Mouse (Mus musculus) ES-E14 (cell line): ENCODE data around the gene Yipf2.

ENCODE experiments used
- CHD2 ChIP-seq: IDR thresholded peaks from 2 replicates; pipeline ENCODE4 v1.6.1; 2014; ENCODE audit warnings: mild to moderate bottlenecking, low read depth, low read length, inconsistent platforms
- ZC3H11A ChIP-seq: IDR thresholded peaks from 2 replicates; pipeline ENCODE4 v1.6.1; 2012; ENCODE audit warnings: low read depth, mild to moderate bottlenecking, inconsistent platforms, low read length, borderline replicate concordance

- no peak for TF ChIP-seq CHD2
- no peak for TF ChIP-seq ZC3H11A
Observed at GRCm38 (mm10) chr9:21626571-21626970, 33.9 kb upstream of the Yipf2 start.
